In genomic region chr2:18699401-18699990, GRCm38 (mm10) we compare ENCODE assay signal across 14 mouse cellular contexts. TPM values are rescaled to one million over a fixed set of nuclear protein-coding genes. Genes with fewer than 3 reads are reported as not detected.
DNase-seq lines count a peak whose midpoint lies in the region; ATAC-seq lines count a peak whose summit lies in the region.
"Had no signal": no experiment of that assay in that cellular context is flagged by ENCODE, and none has a peak within 500 bp of the region (broad histone marks: within the 10 kb centered on the region; RNA-seq: fewer than 3 reads in every experiment).

No protein-coding gene starts in this region.

- no peak overlapping the region for H3K9ac ChIP-seq in heart, embryonic 13.5 days
- no peak overlapping the region for H3K9ac ChIP-seq in midbrain, embryonic 16.5 days (ENCODE audit: low read depth, low read length)
- no peak overlapping the region for H3K9ac ChIP-seq in midbrain, embryonic 15.5 days
- H3K9ac ChIP-seq: liver, embryonic 15.5 days; neural tube, embryonic 12.5 days had no signal

- 2% methylated on average over 11 of the region's 11 CpGs for WGBS in heart, embryonic 13.5 days
- under 1% methylated on average over 11 of the region's 11 CpGs for WGBS in midbrain, embryonic 10.5 days
- 1% methylated on average over 11 of the region's 11 CpGs for WGBS in midbrain, embryonic 16.5 days
- WGBS in midbrain, embryonic 15.5 days, result 2% methylated on average over 11 of the region's 11 CpGs

- DNase-seq in heart, postnatal 25 days (ENCODE audit: low spot score), result no peak
- peak; percentile 40 for DNase-seq in midbrain, embryonic 10.5 days (ENCODE audit: low spot score)
- no peak for DNase-seq in cerebellum, adult 9-10 months
- DNase-seq: kidney, adult 2 months; spleen, adult 18-20 months had no signal

- H3K36me3 ChIP-seq in heart, embryonic 13.5 days, result no peaks in the 10 kb centered on the region
- no peaks in the 10 kb centered on the region for H3K36me3 ChIP-seq in midbrain, embryonic 10.5 days
- H3K36me3 ChIP-seq in midbrain, embryonic 16.5 days (ENCODE audit: control insufficient read depth, insufficient read depth, low read length), result no peaks in the 10 kb centered on the region
- H3K36me3 ChIP-seq in midbrain, embryonic 15.5 days (replicated peaks), result no peaks in the 10 kb centered on the region
- H3K36me3 ChIP-seq: liver, embryonic 15.5 days; neural tube, embryonic 12.5 days had no signal

- peak overlapping the region; percentile 39 for H3K4me3 ChIP-seq in heart, embryonic 13.5 days
- no peak overlapping the region for H3K4me3 ChIP-seq in midbrain, embryonic 10.5 days
- H3K4me3 ChIP-seq in midbrain, embryonic 16.5 days (ENCODE audit: low read depth, low read length), result no peak overlapping the region
- H3K4me3 ChIP-seq in midbrain, embryonic 15.5 days, result 0 out of 2 replicates have a peak overlapping the region, but pooled peaks have one; percentile 4

- H3K27me3 ChIP-seq in heart, embryonic 13.5 days (replicated peaks), result peaks cover 82% of the 10 kb centered on the region
- H3K27me3 ChIP-seq in midbrain, embryonic 10.5 days (ENCODE audit: low read depth, poor library complexity, severe bottlenecking), result peaks cover 98% of the 10 kb centered on the region
- peaks cover 26% of the 10 kb centered on the region for H3K27me3 ChIP-seq in midbrain, embryonic 16.5 days (ENCODE audit: control insufficient read depth, insufficient read depth, low read depth, low read length)
- H3K27me3 ChIP-seq in midbrain, embryonic 15.5 days (replicated peaks), result peaks cover 56% of the 10 kb centered on the region

- peaks cover 16% of the 10 kb centered on the region for H3K4me1 ChIP-seq in heart, embryonic 13.5 days
- H3K4me1 ChIP-seq in midbrain, embryonic 10.5 days, result peaks cover 14% of the 10 kb centered on the region
- H3K4me1 ChIP-seq in midbrain, embryonic 16.5 days (ENCODE audit: control insufficient read depth, insufficient read depth, low read length), result peaks cover 2% of the 10 kb centered on the region; the same call in 1 of the 2 replicates
- H3K4me1 ChIP-seq in midbrain, embryonic 15.5 days, result peaks cover 12% of the 10 kb centered on the region

- peak overlapping the region; percentile 59 for H3K4me2 ChIP-seq in heart, embryonic 13.5 days
- H3K4me2 ChIP-seq in midbrain, embryonic 16.5 days (ENCODE audit: low read length), result no peak overlapping the region
- no peak overlapping the region for H3K4me2 ChIP-seq in midbrain, embryonic 15.5 days
- H3K4me2 ChIP-seq: liver, embryonic 15.5 days had no signal

- no peak overlapping the region for H3K27ac ChIP-seq in heart, embryonic 13.5 days (replicated peaks)
- H3K27ac ChIP-seq in midbrain, embryonic 10.5 days (replicated peaks), result no peak overlapping the region
- H3K27ac ChIP-seq in midbrain, embryonic 16.5 days (ENCODE audit: low read length), result no peak overlapping the region
- no peak overlapping the region for H3K27ac ChIP-seq in midbrain, embryonic 15.5 days
- H3K27ac ChIP-seq: left cerebral cortex, adult 2 months; liver, embryonic 15.5 days; macrophage; neural tube, embryonic 12.5 days had no signal

- no peak for ATAC-seq in heart, embryonic 13.5 days (ENCODE audit: extremely low read depth, insufficient number of reproducible peaks, low FRiP score, low TSS enrichment)
- no peak for ATAC-seq in midbrain, embryonic 16.5 days
- peak; percentile 34; the same call in 1 of the 2 replicates for ATAC-seq in common myeloid progenitor, adult 5-6 weeks (replicated peaks; ENCODE audit: low read depth, poor library complexity, severe bottlenecking)
- no peak for ATAC-seq in midbrain, embryonic 15.5 days (replicated peaks)
- ATAC-seq in megakaryocyte-erythroid progenitor cell, adult 5-6 weeks (replicated peaks; ENCODE audit: low FRiP score, low TSS enrichment, poor library complexity, severe bottlenecking), result no peak

- intact Hi-C loops in heart, postnatal 25 days (cut with DNase I), result loop anchor here (5.0 to 10.0 kb wide), 2 partner anchors 92 to 295 kb away; partner anchors contain the start of genes 4930426L09Rik and Pip4k2a

- no peaks in the 10 kb centered on the region for H3K9me3 ChIP-seq in heart, embryonic 13.5 days
- no peaks in the 10 kb centered on the region for H3K9me3 ChIP-seq in midbrain, embryonic 10.5 days (replicated peaks)
- no peaks in the 10 kb centered on the region for H3K9me3 ChIP-seq in midbrain, embryonic 16.5 days (replicated peaks; ENCODE audit: control insufficient read depth, low read length, poor library complexity, severe bottlenecking)
- H3K9me3 ChIP-seq in midbrain, embryonic 15.5 days, result no peaks in the 10 kb centered on the region
- H3K9me3 ChIP-seq: liver, embryonic 15.5 days; neural tube, embryonic 12.5 days had no signal

RNA-seq across cellular contexts. Expression of gene Spag6, which starts 5.7 kb away (rescaled TPM):
- 0.17 TPM in 1 of 2 replicates, not detected in the other for polyA plus RNA-seq in heart, embryonic 13.5 days (2015; fragmentation: Nextera tagmentation; extraction: Ambion mirVana)
- total RNA-seq in heart, postnatal 25 days (2021), result under 1 TPM; 0.36 to 0.42 TPM
- 0.10 and 0.51 TPM in 2 replicates for polyA plus RNA-seq in midbrain, embryonic 10.5 days (2016; fragmentation: Nextera tagmentation; extraction: Ambion mirVana)
- polyA plus RNA-seq in midbrain, embryonic 16.5 days (2015; fragmentation: Nextera tagmentation; extraction: Ambion mirVana), result 0.10 TPM in 1 of 2 replicates, not detected in the other
- total RNA-seq in common myeloid progenitor, adult 5-6 weeks (2017), result not detected in 2 replicates
- 0.14 and 0.17 TPM in 2 replicates for polyA plus RNA-seq in midbrain, embryonic 15.5 days (2015; fragmentation: Nextera tagmentation; extraction: Ambion mirVana)
- total RNA-seq in megakaryocyte-erythroid progenitor cell, adult 5-6 weeks (2014; fragmentation: Nextera tagmentation), result not detected in 2 replicates
- total RNA-seq in megakaryocyte-erythroid progenitor cell, adult 5-6 weeks (2017), result not detected in 2 replicates
- polyA plus RNA-seq: liver, embryonic 15.5 days; macrophage had no signal

RNA-seq across cellular contexts. Expression of gene Bmi1, which starts 22.7 kb away (rescaled TPM):
- 11.5 and 12.8 TPM in 2 replicates for polyA plus RNA-seq in heart, embryonic 13.5 days (2015; fragmentation: Nextera tagmentation; extraction: Ambion mirVana)
- total RNA-seq in heart, postnatal 25 days (2021), result 10 to 100 TPM; 65.2 to 72.8 TPM
- 25.5 and 26.6 TPM in 2 replicates for polyA plus RNA-seq in midbrain, embryonic 10.5 days (2016; fragmentation: Nextera tagmentation; extraction: Ambion mirVana)
- 19.4 and 21.0 TPM in 2 replicates for polyA plus RNA-seq in midbrain, embryonic 16.5 days (2015; fragmentation: Nextera tagmentation; extraction: Ambion mirVana)
- 52.6 and 53.6 TPM in 2 replicates for total RNA-seq in common myeloid progenitor, adult 5-6 weeks (2017)
- 22.0 and 25.0 TPM in 2 replicates for polyA plus RNA-seq in midbrain, embryonic 15.5 days (2015; fragmentation: Nextera tagmentation; extraction: Ambion mirVana)
- 30.3 and 44.8 TPM in 2 replicates for total RNA-seq in megakaryocyte-erythroid progenitor cell, adult 5-6 weeks (2014; fragmentation: Nextera tagmentation)
- 69.4 and 89.5 TPM in 2 replicates for total RNA-seq in megakaryocyte-erythroid progenitor cell, adult 5-6 weeks (2017)

RNA-seq across cellular contexts. Expression of gene Commd3, which starts 27.3 kb away (rescaled TPM):
- 164 and 184 TPM in 2 replicates for polyA plus RNA-seq in heart, embryonic 13.5 days (2015; fragmentation: Nextera tagmentation; extraction: Ambion mirVana)
- 100 to 1,000 TPM; 100 to 105 TPM for total RNA-seq in heart, postnatal 25 days (2021)
- 82.0 and 101 TPM in 2 replicates for polyA plus RNA-seq in midbrain, embryonic 10.5 days (2016; fragmentation: Nextera tagmentation; extraction: Ambion mirVana)
- polyA plus RNA-seq in midbrain, embryonic 16.5 days (2015; fragmentation: Nextera tagmentation; extraction: Ambion mirVana), result 188 and 194 TPM in 2 replicates
- total RNA-seq in common myeloid progenitor, adult 5-6 weeks (2017), result 204 and 213 TPM in 2 replicates
- polyA plus RNA-seq in midbrain, embryonic 15.5 days (2015; fragmentation: Nextera tagmentation; extraction: Ambion mirVana), result 179 and 185 TPM in 2 replicates
- total RNA-seq in megakaryocyte-erythroid progenitor cell, adult 5-6 weeks (2014; fragmentation: Nextera tagmentation), result 131 and 154 TPM in 2 replicates
- total RNA-seq in megakaryocyte-erythroid progenitor cell, adult 5-6 weeks (2017), result 179 and 216 TPM in 2 replicates

Comparison
In these comparisons a context has a peak if more than half of its experiments do, and no peak if none do; other contexts are left out.
1. H3K4me3 ChIP-seq: peak in heart, embryonic 13.5 days (single experiment) and midbrain, embryonic 15.5 days (single experiment); none in midbrain, embryonic 10.5 days (single experiment) and midbrain, embryonic 16.5 days (single experiment).